Mouse (Mus musculus): ENCODE measurements around the gene Ube2e2.

Gene Ube2e2

DNA sequence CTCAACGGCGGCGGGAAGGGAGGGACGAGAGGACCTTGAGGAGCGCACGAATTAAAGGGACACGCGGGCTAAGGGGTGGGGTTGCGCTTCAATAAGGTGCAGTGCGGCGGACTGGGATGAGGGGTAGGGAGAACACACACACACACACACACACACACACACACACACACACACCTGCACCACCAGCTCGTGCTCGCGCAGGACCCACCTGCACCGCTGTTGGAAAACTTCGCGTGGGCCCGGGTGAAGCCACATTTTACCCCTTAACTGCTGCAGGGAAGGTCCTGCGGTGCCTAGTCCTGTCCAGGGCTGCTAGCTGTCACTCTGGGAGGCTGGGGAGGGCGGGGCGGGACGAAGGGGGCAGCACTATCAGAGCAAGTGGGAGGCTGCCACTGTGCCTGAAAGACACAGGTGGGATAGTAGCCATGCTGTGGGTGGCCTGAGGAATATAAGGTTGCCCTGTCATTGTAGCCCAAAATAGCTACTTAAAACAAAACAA is at the start of gene Ube2e2:
TSS of gene Ube2e2 (minus strand) at position 321 of the 499 bp plus-strand sequence.
- DNase-seq (ENCODE audit: low spot score): no peak

DNA sequence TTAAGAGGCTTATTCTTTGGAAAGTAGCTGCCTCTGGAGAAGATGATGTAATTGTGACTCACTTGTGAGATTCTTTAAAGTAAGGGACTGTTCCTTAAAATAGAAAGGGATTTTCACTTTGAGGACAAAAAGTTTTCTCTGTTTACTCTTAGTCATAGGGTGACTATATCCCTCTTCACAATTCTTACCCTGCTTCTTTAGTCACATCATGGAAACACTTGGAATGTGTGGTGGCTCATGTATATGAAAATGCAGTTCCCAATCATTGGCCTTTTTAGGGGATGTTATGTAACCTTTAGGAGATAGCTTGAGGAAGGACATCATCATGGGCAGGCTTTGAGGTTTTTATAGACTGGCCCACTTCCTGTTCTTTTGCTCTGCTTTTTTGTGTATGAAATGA is 46.0 kb upstream of the Ube2e2 start:
- DNase-seq (ENCODE audit: low spot score): no peak

DNA sequence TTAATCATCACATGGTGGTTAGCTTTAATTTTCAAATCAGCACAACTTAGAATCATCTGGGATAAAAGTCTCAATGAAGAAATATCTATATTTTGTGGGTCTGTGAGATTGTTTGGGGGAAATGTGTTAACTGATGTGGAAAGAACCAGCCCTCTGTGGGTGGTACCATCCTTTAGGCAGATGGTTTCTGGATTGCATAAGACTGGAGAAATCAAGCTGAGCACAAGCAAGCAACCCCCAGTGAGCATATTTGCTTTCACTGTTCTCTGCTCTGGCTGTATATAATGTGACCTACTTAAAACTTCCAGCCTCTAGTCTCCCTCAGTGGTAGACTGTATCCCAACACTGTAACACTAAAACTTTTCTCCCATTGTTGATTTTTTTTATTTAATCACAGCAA is 9.5 kb upstream of the Ube2e2 start:
- DNase-seq (ENCODE audit: low spot score): peak; percentile 33

DNA sequence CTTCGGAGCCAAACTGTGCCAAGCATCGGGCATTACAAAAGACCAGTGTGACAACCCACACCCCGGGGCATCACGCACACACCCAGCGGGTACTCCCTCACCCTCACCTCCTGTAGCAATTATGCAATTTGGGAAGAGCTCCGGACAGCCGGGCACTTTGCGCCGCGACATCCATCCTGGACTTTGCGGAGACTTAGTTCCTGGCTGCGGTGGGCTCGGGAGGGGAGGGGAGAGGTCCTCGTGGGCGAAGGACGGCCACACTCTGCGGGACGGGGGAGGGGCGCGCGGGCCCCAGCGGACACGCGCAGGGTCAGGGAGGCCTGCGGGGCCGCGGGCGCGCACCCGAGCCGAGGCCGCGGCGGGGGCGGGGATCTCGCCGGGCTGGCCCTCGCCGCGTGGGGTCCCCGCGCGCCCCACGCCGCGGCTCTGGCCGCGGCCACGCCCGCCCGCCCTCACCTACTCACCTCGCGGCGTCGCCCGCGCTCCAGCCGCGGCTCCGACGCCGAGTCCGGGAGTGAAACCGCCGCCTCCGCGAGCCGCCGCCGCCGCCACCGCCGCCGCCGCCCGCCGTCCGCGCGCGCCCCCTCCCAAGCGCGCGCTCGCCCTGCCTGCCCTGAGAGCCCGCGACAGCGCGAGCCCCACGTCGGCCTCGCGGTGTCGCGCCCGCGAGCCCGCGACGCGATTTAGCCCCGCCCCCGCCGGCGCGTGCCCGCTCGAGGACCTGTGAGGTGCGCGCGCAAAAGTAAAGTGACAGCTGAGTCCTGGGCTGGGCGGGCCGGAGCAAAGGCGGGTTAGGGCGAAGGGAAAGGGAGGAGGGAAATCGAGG is 733 bp downstream of the Ube2e2 start:
- peak; percentile 90 for DNase-seq (ENCODE audit: low spot score)

DNA sequence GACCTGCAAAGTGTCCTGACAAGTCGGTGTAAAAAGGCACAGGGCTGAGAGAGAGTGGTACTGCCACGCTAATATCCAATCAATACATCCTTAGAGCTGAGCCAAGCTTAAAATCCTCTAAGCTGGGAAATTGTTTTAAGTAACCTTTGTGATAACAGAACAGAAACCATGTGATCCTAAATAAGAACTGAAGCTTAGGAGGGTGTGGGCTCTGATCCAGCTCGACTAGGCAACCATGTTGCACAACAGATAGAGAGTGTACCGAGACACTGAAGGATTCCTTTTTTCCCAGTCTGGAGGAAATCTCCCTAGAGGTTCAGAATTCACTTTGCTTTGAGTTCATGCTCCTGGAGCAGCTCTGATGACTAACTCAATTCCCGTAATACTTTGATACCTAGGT is 4.5 kb downstream of the Ube2e2 start:
- DNase-seq (ENCODE audit: low spot score): peak; percentile 28

DNA sequence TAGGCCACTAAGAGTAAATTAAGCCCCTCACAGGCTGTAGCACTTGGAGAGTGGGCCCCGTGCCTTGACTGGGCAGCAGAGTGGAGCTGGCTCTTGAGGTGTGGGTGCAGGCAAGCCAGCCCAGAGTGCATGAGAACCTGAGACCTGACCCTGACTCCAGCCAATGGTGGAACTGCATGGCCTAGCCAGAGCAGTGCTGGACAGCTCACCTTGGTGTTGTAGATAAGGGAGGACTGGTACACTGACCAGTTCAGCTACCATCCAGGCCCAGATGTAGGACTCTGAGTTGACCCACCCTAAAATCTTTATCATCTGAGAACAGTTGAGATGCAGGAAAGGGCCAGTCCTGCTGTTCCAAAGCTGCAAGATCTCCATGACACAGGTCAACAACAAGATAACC is 11.6 kb downstream of the Ube2e2 start:
- no peak for DNase-seq (ENCODE audit: low spot score)

DNA sequence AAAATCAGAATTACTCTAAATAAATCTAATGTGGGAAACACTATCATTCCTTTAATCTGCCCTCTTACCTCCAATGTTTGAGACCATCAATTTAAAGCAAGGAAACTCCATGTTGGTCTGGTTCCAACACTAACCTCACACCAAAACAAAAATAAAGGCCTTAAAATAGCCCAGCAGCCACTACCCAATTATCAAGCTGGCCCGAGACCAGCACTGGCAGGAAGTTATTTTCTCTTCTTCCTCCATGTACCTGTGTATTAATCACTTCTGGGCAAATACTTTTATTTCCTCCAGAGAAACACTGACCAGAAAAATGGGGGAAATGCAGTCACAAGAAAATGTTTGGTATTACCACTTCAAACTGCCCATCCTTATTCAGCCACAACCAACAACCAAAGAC is 23.4 kb downstream of the Ube2e2 start:
- no peak for DNase-seq (ENCODE audit: low spot score)

DNA sequence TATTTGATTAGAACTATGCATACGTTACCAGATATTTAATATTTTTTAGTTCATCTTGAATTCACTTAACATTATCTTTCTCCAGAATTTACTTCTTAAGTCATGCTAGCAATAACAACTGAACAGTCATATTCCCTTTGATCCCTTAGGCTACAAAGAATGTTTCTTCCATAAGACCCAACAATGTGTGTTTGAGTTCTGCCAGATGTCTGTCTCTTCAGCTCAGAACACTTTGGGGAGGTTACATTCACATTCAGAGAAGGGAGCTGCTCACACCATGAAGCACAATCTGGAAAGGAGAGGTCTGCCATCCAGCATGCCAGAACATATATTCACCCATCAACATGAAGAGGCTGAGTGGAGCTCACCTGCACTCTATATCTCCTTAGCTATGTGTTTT is 65.4 kb downstream of the Ube2e2 start:
- DNase-seq (ENCODE audit: low spot score): no peak

DNA sequence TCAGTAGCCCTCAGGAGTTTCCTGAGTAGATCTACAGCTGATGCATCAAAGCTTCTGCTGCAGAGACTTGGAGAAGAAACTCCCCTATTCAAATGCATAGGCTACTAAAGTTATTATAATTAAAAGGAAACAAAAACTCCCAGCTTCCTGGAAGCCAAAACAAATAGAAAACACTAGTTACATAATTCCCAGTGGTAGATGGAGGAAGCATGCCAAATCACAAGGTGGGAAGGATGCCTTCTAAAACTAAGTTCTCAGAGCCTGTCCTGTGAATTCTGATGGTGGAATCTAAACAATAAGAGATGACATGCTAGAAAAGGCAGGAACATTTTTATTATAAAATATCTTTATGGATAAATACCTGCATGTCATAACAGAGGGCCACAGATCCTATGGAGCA is 67.3 kb downstream of the Ube2e2 start:
- no peak for DNase-seq (ENCODE audit: low spot score)

DNA sequence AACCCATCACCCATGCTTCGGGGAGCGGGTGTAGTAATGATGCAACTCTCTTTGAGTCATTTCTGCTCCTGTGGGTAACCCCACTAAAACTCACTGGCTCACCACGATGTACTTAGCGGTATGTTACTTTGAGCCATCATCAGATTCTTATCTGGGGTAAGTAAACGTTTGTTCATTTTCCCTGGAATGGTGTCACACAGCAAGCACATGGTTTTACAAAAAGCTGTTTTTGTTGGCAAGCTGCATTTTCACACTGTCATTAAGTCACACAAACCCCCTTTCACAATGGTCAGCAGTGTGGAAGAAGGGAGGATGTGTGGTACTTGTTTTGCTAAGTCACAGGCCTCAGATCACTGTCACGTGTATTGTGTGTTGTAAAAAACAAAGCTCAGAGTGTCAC is 73.4 kb downstream of the Ube2e2 start:
- DNase-seq (ENCODE audit: low spot score): peak; percentile 26

DNA sequence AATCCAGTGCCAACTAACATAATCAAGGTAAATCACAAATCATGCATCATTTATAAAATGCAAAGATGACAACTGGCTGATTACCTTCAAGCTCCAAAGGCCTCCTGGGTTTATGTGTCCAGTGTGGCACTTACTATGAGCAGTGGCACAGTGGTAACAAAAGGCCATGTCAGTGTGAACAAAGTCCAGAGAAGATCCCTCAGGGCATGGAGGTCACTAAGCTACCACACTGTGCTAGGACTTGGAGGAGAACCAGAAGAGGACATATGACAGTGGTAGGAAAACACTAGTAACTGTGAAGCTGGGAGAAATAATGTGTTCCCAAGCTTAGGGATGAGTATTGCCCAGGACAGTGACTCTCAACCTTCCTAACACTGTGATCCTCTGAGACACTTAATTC is 97.2 kb downstream of the Ube2e2 start:
- no peak for DNase-seq (ENCODE audit: low spot score)

DNA sequence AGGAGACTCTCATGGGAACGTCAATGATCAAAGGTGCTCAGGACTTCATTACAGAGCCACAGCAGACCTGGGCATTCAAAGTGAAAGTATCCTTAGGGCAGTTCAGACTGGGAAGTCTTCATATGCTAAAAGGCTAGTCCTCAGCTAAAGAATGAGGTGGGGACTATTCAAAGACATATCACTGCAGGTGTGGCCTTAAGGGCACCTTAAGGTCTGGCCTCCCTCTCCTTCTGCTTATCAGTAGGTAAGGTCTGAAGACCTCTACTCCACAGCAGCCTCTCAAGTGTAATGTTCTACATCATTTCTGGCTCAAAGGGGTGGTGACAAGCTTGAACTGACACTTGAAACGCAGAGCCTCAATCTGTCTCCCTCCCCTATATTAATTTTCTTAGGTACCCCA is 98.3 kb downstream of the Ube2e2 start:
- DNase-seq (ENCODE audit: low spot score): no peak

DNA sequence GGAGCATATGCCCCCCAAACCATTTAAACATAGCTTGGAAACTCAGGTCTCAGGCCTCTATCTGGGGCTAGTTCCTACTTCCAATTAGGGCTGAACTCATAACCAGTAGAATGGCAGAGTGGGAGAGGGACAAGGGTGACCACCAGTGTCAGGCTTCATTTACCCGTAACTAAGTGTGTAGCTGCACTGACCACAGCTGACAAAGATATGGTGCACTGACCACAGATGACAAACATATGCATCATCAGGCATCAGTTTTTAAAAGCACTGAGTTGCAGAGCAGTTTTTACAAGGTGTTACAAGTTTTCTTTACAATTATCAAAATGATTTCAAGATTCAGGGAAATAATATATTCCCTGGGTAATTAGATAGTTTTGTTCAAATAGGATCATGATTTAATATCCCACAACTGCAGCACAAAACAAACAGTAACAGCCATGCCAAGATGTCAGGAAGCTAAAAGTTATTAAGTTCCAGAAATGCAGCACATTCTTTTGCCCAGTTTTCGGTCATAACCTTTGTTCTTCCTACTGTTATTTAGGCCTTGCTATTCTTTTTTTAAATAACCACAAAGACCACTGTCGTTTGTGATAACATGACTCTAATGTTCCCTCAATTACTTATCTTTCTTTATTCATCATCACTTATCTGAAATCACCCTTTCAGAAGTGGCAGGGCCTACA is 114.9 kb downstream of the Ube2e2 start:
- no peak for DNase-seq (ENCODE audit: low spot score)

DNA sequence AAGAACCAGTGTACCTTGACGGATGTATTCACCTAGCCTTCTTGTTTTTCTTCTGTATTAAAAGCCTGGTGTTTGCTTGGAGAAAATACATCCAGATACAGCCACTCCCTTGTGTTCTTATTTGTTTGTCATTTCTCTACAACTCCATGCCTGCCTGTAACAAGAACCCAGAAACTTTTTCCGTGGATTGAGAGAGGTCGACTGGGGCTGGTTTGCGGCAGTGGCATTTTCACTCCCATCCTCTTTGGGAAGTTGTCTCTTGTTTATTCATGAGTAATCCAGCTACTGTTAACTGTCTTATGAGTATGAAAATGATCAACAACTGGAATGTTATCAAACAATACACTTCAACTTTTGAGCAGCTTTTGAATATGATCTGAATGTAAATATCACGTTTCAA is 115.8 kb downstream of the Ube2e2 start:
- DNase-seq (ENCODE audit: low spot score): no peak

DNA sequence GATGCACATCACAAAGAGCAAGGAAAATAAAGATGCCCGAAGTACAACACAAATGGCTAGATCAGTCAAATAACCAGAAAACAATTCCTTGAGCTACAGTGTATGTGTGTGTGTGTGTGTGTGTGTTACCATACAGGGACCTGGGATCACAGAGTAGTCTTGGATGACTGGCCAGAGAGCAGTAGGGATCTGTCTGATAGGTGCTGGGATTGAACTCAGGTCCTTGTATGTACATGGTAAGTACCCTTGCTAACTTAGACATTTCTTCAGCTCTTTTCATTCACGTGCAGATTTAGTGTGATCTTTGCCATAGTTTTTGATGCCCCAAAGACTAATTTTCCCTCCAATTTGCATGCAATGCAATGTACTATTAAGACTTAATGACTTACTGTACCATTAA is 117.9 kb downstream of the Ube2e2 start:
- DNase-seq (ENCODE audit: low spot score): no peak

DNA sequence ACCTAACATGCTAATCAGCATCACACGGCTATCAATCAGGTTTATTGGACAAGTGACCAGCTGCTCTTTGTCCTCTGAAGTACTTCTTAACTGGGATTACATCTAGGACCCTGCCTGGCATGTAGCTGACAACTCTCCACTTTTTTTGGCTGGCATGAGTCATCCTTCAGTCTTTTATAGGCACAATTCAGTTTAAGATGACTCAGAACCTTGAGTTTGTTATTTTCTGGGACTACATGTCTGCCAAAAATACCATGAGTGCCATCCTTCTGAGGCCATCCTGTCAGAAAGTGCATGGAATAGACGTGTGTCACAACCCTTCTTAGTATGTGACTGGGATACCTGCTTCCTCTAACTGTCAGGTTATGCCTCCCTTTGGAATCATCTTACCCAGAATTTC is 120.3 kb downstream of the Ube2e2 start:
- no peak for DNase-seq (ENCODE audit: low spot score)

DNA sequence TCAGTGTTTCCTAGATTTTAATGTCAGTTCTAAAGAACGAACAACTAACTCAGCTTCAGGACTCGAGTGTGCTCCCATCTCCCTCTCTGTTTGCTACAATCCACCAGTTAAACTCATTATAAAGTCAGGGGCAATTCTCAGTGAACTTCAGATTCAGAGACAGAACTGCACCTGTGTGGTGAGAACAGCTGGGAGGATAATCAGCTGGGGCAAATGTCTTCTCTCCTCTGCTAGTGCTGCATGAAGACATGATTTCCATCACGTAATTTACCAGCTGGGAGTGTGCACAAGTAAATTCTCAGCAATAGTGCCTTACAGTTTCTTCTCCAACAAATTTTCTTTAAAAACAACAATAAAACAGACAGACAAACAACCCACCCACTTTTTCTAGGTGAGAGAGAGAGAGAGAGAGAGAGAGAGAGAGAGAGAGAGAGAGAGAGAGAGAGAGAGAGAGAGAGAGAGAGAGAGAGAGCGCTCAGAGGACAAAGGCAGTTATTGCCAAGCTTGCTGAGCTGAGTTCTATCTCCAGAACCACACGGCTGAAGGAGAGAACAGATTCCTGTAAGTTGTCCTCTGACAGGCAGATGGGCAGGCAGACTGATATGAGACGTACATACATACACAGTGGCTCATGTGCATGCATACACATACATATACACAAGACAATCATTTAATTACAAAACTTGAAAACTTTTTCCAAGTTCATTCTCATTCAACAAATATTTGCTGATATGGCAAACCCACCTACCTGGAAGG is 134.3 kb downstream of the Ube2e2 start:
- DNase-seq (ENCODE audit: low spot score): no peak

DNA sequence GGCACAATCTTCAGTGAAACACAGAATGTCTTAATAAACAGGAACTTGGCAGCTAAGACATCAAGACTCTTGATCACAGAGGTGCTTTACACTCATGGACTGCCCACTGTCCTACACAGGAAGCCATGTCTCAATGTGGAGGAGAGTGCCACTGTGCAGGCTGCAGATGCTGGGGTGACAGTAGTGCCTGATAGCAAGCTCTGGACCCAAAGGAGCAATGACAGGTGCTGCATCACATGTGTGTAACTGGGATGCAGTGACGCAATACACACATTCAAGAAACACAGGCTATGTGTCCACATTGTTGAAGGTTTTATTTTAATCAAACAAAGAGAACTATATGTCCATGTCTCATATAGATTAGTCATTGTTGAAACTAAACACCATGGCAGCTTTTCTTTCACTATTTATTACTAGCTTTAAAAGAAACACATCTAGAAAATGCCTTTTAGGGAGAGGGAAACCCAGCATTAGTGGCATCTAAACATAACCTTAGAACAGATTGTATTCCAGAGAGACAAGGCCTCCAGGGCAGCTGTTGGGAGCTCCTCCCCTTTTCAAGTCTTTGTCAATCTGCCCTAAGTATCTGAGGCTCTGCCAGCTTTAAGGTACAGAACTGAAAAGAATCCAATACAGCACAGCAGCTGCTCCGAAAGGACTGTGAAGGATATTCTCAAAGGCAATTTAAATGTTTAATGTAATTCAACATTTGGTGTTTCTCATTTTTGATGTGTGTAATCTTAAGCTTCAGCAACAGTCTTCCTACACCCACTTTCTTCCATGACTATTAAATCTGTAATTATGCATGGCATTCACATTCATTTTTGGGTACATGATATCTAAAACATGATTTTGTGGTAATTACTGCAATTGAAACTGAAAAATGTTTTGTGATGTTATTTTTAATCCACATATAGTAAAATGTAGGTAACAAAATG is 135.2 kb downstream of the Ube2e2 start:
- no peak for DNase-seq (ENCODE audit: low spot score)

DNA sequence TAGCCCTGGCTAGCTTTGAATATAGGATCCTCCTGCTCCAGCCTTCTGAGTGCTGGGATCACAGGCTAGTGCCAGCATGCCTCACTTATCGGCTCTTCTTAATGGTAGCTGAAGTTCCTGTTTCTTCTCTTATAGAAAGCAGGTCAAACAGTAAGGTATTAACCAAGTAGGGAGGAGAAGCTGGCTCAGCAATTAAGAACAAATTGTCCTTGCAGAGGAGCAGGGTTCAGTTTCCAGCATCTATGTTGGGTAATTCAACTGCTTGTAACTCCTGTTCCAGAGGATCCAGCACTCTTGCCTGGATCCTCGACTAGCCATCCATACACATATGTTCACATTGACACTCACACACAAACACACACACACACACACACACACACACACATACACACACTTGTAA is 136.1 kb downstream of the Ube2e2 start:
- no peak for DNase-seq (ENCODE audit: low spot score)

DNA sequence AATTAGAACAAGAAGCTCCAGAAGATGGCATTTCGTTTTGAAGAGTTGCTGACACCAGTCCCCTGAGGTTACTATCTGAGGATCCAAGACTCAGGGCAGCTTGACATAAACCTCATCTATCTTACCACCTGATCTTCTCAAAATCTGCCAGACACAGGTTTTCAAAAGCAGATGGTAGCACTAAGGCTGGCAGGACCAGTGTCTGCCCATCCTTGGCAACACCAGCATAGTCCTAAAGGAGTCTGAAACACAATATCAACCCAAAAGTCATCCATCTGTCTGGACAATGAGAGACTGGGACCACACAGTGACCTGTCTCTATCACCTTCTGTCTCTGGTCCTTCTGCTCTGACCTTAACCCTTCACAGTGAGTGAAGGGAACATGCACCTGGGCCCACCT is 138.7 kb downstream of the Ube2e2 start:
- no peak for DNase-seq (ENCODE audit: low spot score)

DNA sequence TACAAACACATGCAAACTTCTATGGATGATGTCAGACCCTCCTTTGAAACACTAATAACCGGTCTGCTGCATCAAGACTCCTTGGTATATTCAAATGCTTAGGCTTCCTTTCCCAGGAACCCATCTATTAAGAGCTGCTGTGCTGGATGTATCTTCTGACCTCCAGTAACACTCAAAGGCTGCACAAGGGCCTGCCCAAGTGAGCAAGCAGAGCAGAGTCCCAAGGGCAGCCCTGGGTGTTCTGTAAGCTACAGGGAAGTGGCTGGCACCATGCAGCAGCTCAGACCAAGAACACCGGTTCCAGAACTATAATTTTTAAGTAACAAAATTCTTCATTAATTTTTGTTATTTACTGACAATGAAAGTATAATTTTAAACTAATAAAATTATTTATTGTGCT is 139.5 kb downstream of the Ube2e2 start:
- DNase-seq (ENCODE audit: low spot score): no peak

DNA sequence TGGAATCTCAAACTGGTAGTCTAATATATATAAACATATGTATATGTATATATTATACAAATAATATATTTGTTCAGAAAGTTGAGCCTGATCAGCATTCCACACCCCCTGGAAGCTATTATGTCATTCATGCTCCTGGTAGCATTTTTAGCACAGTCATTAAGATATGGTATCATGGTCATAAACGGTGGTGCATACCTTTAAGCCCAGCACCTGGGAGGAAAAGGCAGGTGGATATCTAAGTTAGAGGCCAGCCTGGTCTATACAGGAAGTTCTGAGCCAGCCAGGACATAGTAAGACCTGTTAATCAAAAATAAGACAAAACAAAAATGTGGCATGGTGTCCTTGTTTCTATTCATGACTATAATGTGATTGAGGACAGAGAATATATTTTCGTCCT is 140.1 kb downstream of the Ube2e2 start:
- no peak for DNase-seq (ENCODE audit: low spot score)
